Mouse (Mus musculus) heart, embryonic 16.5 days (tissue): ENCODE results near the gene Bex1. TPM values are rescaled to one million over a fixed set of nuclear protein-coding genes. Genes with fewer than 3 reads are reported as not detected.
A peak's percentile ranks its signal among the peaks of the same experiment; 100 is the strongest.

ENCODE experiments used
- ATAC-seq: fragments of 200-750 bp; cut with Nextera tagmentation; replicated peaks from 2 replicates; pipeline ENCODE4 v1.8.0; 2017; ENCODE audit warnings: moderate number of reproducible peaks; ENCODE audit not compliant: insufficient read depth, low FRiP score; ENCODE audit errors: extremely low read depth
- H3K27ac ChIP-seq: fragments of 300-500 bp; sonication (generic); 2 replicates; pipeline ENCODE4 v1.5.1; 2014; ENCODE audit warnings: mild to moderate bottlenecking, low read length, control low read depth, moderate library complexity
- H3K27me3 ChIP-seq: fragments of 300-500 bp; sonication (generic); 2 replicates; pipeline ENCODE4 v1.6.1; 2014; ENCODE audit warnings: low read length, mixed read lengths; ENCODE audit not compliant: control insufficient read depth, insufficient read depth
- H3K36me3 ChIP-seq: fragments of 300-500 bp; sonication (generic); 2 replicates; pipeline ENCODE4 v1.6.1; 2014; ENCODE audit not compliant: control insufficient read depth, insufficient read depth
- H3K4me1 ChIP-seq: fragments of 300-500 bp; sonication (generic); 2 replicates; pipeline ENCODE4 v1.6.1; 2014; ENCODE audit warnings: low read length, mixed read lengths; ENCODE audit not compliant: control insufficient read depth, insufficient read depth
- H3K4me2 ChIP-seq: fragments of 300-500 bp; sonication (generic); 2 replicates; pipeline ENCODE4 v1.6.1; 2014; ENCODE audit warnings: low read depth, mild to moderate bottlenecking, control low read depth, low read length
- H3K4me3 ChIP-seq: fragments of 300-500 bp; sonication (generic); 2 replicates; pipeline ENCODE4 v1.5.1; 2014; ENCODE audit warnings: mild to moderate bottlenecking, control low read depth, low read length
- H3K9ac ChIP-seq: fragments of 300-500 bp; sonication (generic); 2 replicates; pipeline ENCODE4 v1.6.1; 2014; ENCODE audit warnings: low read length, control low read depth
- H3K9me3 ChIP-seq: fragments of 300-500 bp; sonication (generic); replicated peaks from 2 replicates; pipeline ENCODE4 v1.6.1; 2016; ENCODE audit warnings: low read length; ENCODE audit not compliant: control insufficient read depth
- WGBS: fragments of 180-500 bp; shearing (Covaris S2); extraction: QIAGEN DNeasy Blood & Tissue Kit; methylation state at CpG from one replicate; pipeline ENCODE4 v1.1.7; 2014; 5-methylcytosine and 5-hydroxymethylcytosine counted together
- microRNA-seq: library from miRNA; unstranded; fragments of <30 nt; microRNA quantifications from one replicate; pipeline ENCODE4, GENCODE M21; 2017
- polyA plus RNA-seq: library from polyadenylated mRNA; unstranded; fragments of >200 nt; fragmentation: Nextera tagmentation; extraction: Ambion mirVana; gene quantifications from 2 replicates; pipeline ENCODE4 v1.2.1, GENCODE M21; 2015

The Bex1 gene
- polyA plus RNA-seq, 1 experiment from 2014 or later, result 225 TPM

GRCm38 (mm10) chrX:136183107-136183506, 32.2 kb downstream of the Bex1 start:
- ATAC-seq, result no peak
- Histone ChIP-seq H3K36me3 (no peaks in the 10 kb centered on the region), H3K27ac (no peak overlapping the region), H3K27me3 (no peaks in the 10 kb centered on the region), H3K9ac (no peak overlapping the region), H3K4me1 (no peaks in the 10 kb centered on the region), H3K9me3 (no peaks in the 10 kb centered on the region), H3K4me3 (no peak overlapping the region), H3K4me2 (no peak overlapping the region)
- WGBS, result 85% methylated on average over 1 of the region's 1 CpGs

- no peaks in the 10 kb centered on the region for H3K4me1 ChIP-seq
- H3K4me2 ChIP-seq, result no peak overlapping the region
- H3K36me3 ChIP-seq, result no peaks in the 10 kb centered on the region
- H3K9me3 ChIP-seq, result no peaks in the 10 kb centered on the region
- no peaks in the 10 kb centered on the region for H3K27me3 ChIP-seq
- 35% methylated on average over 11 of the region's 11 CpGs for WGBS
- ATAC-seq, result no peak
- no peak overlapping the region for H3K27ac ChIP-seq
- no peak overlapping the region for H3K9ac ChIP-seq
- H3K4me3 ChIP-seq, result no peak overlapping the region
Observed at GRCm38 (mm10) chrX:136180897-136181553, 34.3 kb downstream of the Bex1 start.

GRCm38 (mm10) chrX:136172786-136173185, 42.5 kb downstream of the Bex1 start:
- Histone ChIP-seq H3K27me3 (no peaks in the 10 kb centered on the region), H3K27ac (peak overlapping the region; percentile 90), H3K36me3 (no peaks in the 10 kb centered on the region), H3K9ac (peak overlapping the region; percentile 60), H3K4me3 (peak overlapping the region; percentile 65), H3K4me2 (peak overlapping the region; percentile 57), H3K4me1 (peaks cover 3% of the 10 kb centered on the region; the same call in 1 of the 2 replicates), H3K9me3 (no peaks in the 10 kb centered on the region)
- no peak for ATAC-seq
- WGBS, result 25% methylated on average over 10 of the region's 10 CpGs

- H3K9ac ChIP-seq, result peak within 1 kb of the TSS; percentile 79
- peak; percentile 94 for ATAC-seq
- H3K27me3 ChIP-seq, result no peaks in the 10 kb centered on the region
- H3K4me3 ChIP-seq, result peak within 1 kb of the TSS; percentile 65
- peaks cover 3% of the 10 kb centered on the region; the same call in 1 of the 2 replicates for H3K4me1 ChIP-seq
- peak within 1 kb of the TSS; percentile 70 for H3K4me2 ChIP-seq
- peak within 1 kb of the TSS; percentile 90 for H3K27ac ChIP-seq
- 19% methylated on average over 10 of the region's 10 CpGs for WGBS
- H3K36me3 ChIP-seq, result no peaks in the 10 kb centered on the region
- H3K9me3 ChIP-seq, result no peaks in the 10 kb centered on the region
Observed at GRCm38 (mm10) chrX:136172118-136172551, 43.2 kb downstream of the Bex1 start, which contains the start of gene Tceal8. Tceal8 (minus strand) TSS chrX:136172342.

GRCm38 (mm10) chrX:136171189-136172117, 43.9 kb downstream of the Bex1 start:
- Histone ChIP-seq H3K4me3 (peak overlapping the region; percentile 65), H3K27ac (peak overlapping the region; percentile 90), H3K4me2 (peak overlapping the region; percentile 70), H3K27me3 (no peaks in the 10 kb centered on the region), H3K9me3 (no peaks in the 10 kb centered on the region), H3K36me3 (no peaks in the 10 kb centered on the region), H3K9ac (peak overlapping the region; percentile 79), H3K4me1 (peaks cover 3% of the 10 kb centered on the region; the same call in 1 of the 2 replicates)
- ATAC-seq, result peak; percentile 65
- WGBS, result 17% methylated on average over 24 of the region's 24 CpGs

GRCm38 (mm10) chrX:136170625-136171024, 44.7 kb downstream of the Bex1 start:
- ATAC-seq, result no peak
- Histone ChIP-seq H3K4me3 (peak overlapping the region; percentile 65), H3K36me3 (no peaks in the 10 kb centered on the region), H3K4me1 (peaks cover 3% of the 10 kb centered on the region; the same call in 1 of the 2 replicates), H3K4me2 (peak overlapping the region; percentile 70), H3K27ac (peak overlapping the region; percentile 57), H3K9me3 (no peaks in the 10 kb centered on the region), H3K9ac (peak overlapping the region; percentile 68), H3K27me3 (no peaks in the 10 kb centered on the region)
- WGBS, result 32% methylated on average over 10 of the region's 10 CpGs

Small RNA genes lying within 50 kb of the gene (microRNA-seq; reads per million reads assigned to microRNA genes)
- not detected for gene Mir6383

Other genes starting within 250 kb of the Bex1 start
- 51.8 and 62.1 TPM in 2 replicates for gene Arxes2, start 221.7 kb downstream of the Bex1 start, polyA plus RNA-seq
- 18.6 and 19.1 TPM in 2 replicates for gene Arxes1, start 182.1 kb downstream of the Bex1 start, polyA plus RNA-seq
- gene Bex2, start 147.3 kb downstream of the Bex1 start, polyA plus RNA-seq, result 15.1 and 16.0 TPM in 2 replicates
- 0.17 and 0.20 TPM in 2 replicates for gene Nxf3, start 130.3 kb downstream of the Bex1 start, polyA plus RNA-seq
- 137 and 145 TPM in 2 replicates for gene Bex4, start 76.5 kb downstream of the Bex1 start, polyA plus RNA-seq
- gene Tceal8, start 43.2 kb downstream of the Bex1 start, polyA plus RNA-seq, result 219 and 258 TPM in 2 replicates
- 14.7 and 16.4 TPM in 2 replicates for gene Tceal5, start 11.6 kb downstream of the Bex1 start, polyA plus RNA-seq
- gene Tceal7, start 734 bp downstream of the Bex1 start, polyA plus RNA-seq, result 17.5 and 23.9 TPM in 2 replicates
- 360 and 405 TPM in 2 replicates for gene Tceal9, start 29.6 kb upstream of the Bex1 start, polyA plus RNA-seq
- gene Bex3, start 54.7 kb upstream of the Bex1 start, polyA plus RNA-seq, result 372 and 400 TPM in 2 replicates